Mouse (Mus musculus) thymus, adult 18-20 months (tissue): ENCODE measurements around the gene Crispld2.

ENCODE experiments used
- DNase-seq, 2 experiments: peaks; one replicate each; pipeline ENCODE4 v3.0.0; 2022; ENCODE audit warnings: mixed read lengths in 2 of 2

Crispld2 gene

DNA sequence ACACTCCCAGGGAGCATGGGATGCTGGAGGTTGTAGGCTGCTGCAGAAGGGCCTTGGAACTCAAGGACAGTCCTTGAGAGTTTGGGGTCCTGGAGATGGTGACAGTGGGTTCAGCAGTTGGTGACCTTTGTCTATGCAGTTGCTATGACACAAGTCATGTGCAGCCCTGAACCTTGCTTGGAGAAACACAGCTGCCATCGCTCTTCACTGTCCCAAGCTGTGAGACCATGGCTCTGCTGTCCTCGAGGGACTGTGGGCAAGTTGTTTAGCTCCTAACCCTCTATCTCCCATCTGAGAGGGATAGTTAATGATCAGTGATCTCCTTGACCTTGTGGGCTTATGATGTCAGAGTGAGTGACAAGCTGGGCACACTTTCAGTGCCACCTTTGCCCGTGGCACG, 44.3 kb downstream of the Crispld2 start:
- DNase-seq: no peak

DNA sequence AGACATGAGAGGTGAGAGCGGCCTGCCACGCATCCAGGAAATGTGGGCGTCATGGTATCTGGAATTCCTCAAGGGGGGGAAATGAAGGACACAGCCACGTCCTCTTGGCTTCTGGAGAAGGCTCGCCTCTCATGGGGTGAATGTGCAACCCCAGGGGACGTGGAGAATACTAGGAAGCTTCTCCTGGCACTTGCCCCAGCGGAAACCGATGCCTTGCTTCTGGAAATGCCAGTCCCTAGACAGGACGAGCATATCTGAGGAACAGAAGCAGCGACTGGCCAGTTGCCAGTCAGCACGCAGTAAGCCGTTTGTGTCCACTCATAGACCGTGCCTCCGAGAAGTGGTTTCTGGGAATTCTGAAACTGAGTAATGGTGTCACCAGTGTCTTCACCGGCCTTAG, 45.0 kb downstream of the Crispld2 start:
- no peak for DNase-seq

DNA sequence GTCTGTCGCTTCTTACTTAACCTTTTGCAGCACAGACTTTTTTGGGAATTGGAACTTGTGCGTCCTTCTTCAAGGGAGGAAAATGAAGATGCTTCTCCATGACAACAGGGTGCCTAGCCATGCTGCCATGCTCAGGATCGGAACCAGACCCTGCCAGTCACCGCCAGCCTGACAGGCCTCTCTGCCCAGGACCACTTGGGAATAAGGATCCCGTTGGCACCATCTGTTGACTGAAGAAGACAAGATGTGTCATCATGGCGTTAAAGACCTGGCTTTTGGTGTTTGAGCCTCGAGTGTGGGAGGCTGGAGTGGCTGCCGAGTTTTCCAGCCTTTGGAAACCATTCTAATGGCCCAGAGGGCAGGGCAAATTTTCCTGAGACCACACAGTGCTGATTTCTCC, 45.4 kb downstream of the Crispld2 start:
- no peak for DNase-seq

DNA sequence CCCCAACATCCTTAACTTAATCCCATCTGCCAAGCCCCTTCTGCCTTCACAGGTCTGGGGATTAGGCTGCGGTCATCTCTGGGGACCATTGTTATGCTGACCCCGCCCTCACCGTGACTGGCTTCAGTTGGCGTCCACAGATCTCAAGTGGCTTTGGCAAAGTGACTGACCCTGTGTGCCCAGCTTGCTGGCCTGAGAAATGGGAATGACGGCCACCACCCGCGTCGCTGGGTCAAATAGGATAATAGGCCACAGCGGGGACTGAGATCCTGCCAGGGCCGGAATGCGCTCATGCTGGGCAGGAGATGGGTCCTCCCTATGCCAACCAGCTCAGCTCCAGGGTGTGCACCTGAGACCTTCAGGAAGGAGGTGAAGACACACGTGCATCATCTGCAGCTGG, 46.5 kb downstream of the Crispld2 start:
- DNase-seq: no peak

DNA sequence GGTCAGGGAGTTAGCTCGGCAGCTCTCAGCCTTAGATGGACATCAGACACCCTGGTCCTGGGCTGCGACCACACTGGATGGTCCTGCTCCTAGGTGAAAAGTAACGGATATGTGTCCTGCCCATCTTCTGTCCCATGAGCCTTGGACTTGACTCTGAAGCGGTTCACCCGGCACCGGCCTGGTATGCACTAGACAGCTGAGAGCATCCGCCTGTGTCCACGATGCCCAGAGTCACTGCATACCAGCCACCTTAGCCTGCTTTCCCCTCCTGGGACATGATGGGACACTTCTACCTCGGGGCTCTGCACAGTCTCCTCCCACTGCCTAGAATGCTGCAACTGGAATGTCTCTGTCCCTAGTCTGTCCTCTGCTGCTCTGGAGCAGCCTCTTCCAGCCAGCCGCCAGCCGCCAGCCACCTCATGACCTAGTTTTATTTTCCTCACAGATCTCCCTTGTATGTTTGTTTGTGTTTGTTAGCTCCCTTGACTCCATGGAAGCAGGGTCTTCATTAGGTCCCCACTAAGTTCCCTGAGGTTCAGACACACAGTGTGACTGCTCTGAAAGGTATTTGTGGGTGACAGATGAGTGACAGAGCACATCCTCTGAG, 47.2 kb downstream of the Crispld2 start:
- DNase-seq: no peak

DNA sequence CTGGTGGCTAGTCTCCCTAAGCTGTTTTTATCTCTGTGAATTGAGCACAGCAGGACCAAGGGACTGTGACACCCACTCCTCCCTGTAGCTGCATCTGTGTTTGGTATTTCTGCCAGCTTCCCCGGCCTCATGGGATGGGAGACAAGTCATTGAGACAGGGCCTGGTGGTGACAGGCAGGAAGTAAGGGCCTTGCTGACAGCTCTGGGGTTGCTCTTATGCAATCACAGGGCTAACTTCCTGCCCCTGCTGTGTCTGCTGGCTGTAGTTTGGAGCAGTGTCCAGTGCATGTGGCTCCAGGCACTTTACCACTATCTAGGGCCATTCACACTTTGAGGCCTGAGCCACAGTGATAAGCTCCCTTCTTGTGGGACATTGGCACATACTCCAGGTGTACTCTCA, 48.6 kb downstream of the Crispld2 start:
- DNase-seq: no peak

DNA sequence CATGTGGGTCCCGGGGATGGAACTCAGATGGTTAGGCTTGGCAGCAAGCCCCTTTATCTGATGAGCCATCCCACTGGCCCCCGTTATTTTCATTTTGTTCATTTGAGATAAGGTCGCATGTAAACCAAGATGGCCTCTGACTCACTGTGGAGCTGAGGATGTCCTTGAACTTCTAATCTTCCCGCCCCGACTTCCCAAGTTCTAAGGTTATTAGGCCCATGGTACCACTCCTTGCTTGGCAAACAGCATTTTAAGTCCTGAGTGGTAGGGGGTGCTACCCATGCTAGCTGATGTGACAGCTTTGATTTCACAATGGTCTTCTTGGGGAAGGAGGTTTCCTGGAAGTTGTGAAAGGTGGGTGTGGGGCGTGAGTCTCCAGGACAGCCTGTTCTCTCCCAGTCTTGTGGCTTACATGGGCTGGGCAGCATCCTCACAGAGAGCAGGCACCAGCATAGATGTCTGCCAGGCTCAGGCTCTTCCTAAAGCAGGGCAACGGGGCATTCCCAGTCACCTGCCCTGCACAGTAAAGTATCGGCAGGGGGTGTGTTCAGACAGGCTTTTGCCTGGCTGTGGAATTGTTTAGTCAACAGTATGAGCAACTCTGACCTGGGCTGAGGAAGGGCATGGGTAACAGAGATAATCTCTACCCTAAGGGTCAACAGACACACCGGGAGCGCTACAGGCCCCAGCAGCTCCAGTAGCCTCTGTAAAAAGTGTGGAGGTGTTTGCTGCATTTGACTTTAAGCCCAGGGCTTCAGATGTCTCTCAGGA, 50.5 kb downstream of the Crispld2 start:
- DNase-seq: no peak

DNA sequence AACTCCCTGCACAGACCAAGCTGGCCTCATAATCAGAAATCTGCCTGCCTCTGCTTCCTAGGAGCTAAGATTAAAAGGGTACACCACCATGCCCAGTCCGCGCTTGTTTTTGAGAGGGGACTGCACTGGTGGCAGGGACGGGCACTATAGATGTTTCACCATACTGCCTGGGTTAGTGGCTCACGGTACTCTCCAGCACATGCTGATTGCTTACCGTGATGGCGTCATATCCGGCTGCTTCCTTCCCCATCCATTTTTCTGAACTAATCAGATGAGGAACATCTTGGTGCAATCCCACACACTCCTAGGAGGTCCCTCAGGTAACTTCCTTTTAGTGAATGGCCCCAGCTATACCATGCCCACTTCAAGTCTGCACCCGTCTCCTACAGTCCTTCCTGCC, 52.7 kb downstream of the Crispld2 start:
- DNase-seq: no peak

DNA sequence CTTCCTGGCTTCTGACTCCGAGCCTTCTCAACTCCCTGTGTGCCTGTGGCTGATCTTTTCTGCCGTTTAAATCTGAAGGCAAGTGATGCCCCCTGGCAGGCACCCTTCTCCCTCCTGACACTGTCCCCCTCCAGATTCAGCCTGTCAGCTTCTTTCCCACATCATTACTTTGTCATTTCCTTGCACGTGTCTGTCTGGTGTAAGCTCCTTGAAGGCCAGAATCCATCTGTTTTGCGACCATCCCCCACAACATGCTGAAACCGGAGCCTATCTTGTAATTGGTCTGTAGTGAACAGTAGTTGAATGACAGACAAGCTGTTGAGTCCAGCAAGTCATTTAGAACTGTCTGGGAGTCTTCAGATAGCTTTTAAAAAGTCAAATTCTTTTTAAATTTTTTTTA, 53.2 kb downstream of the Crispld2 start:
- no peak for DNase-seq

DNA sequence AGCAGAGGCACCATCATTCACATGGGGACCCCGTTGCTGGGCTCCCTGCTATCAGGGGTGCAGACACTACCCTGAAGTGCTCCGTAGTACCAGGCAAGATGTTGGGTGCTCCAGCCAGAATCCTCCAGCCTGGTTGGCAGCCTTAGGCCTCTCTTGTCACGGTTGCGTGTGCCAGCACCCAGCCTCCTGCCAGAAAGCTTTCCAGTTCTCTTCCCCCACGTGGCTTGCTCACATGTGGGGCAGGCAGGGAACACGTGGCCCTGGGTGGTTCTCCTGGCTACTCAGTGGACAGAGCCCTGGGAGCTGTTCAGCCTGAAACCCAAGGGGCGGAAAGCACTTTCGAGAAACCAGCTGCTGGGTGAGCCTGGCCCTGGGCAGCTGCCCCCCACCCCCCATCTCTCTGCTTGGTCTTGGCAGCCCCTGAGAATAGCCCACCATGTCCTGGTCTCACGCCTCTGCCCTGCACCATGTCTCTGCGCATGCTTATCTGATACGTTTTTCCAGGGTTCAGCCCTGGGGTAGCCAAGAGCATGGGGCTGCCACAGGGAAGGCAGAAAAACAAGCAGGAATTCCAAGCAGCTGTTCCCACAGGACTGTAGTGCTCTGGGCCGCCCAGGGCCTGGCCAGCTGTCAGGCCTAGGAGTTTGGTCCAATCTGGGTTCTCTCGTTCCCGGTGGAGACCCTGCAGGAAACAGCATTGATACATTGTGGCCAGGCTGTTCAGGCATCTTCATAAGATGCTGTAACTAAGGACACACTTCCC, 54.2 kb downstream of the Crispld2 start:
- DNase-seq: no peak

DNA sequence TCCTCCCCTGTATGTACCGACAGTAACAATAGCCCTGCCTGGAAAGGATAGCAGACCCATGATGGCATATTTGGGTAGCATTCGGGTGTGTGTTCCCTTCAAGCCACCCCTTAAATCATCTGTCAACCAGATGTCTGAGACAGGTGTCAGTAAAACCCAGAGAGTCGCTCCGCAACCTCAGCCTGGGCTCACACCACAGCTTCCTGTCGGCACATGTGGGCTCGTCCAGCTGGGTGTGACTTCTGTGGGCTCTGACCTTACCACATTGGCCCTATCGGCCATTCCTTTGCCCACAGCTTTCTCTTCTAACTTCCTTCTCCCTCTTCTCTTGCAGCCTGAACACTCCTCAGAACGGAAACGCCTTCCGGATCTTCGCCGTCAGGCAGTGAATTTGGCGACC, 57.7 kb downstream of the Crispld2 start:
- DNase-seq: peak; percentile 50 to 73

DNA sequence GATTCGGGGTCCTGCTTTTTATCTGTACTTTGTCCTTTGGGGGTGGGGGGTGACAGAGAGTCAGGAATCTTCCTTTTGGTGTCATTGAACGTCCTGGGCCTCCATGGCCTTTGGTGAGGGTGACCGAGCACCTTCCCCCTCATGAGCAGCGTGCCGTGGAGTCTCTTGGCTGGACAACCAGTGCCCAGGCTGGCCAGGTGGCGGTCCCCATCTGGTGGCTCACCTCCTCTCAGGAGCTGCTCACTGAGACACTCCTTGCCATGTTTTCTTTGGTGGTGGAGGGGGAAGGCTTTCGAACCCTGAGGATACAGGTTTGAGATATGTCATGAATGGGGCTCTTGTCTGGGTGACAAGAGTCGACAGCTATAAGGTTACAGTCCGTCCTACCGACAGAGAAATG, 58.1 kb downstream of the Crispld2 start:
- no peak for DNase-seq

DNA sequence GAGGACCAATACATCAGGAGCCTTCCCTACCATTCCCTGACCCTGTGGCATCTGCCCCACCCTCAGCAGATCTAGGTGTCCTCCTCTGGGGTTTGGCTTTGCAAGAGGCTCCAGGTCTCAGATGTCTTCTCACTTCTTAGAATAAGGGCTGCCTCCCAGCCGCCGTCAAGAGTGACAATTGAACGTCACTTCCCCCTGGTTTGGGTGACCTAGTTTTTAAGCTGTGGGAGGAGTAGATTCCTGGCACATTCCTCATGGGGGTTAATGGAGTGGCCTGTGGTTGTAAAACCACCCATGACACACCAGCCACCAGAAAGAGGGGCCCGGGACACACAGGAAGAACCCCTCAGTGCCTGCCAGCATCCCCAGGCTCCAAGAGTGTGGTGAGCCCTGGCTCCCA, 58.8 kb downstream of the Crispld2 start:
- DNase-seq: peak; percentile 31 to 61

DNA sequence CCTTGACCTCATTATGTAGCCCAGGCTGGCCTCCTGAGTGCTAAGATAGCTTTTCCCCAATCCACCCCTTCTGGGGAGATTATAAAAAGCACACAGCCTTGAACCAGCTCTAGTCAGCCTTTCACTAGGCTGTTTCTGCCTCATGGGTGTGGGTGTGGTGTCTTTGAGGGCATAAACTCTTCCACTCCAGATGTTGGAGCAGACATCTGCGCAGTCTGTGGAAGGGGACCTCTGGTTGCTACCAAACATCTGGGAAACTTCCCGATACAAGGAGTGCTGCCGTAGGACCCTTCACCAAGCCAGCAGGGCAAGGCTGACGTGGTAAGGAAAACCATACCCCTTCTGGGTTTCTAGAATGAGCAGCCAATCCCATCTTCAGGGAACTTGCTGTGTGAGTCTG, 59.7 kb downstream of the Crispld2 start:
- no peak for DNase-seq

DNA sequence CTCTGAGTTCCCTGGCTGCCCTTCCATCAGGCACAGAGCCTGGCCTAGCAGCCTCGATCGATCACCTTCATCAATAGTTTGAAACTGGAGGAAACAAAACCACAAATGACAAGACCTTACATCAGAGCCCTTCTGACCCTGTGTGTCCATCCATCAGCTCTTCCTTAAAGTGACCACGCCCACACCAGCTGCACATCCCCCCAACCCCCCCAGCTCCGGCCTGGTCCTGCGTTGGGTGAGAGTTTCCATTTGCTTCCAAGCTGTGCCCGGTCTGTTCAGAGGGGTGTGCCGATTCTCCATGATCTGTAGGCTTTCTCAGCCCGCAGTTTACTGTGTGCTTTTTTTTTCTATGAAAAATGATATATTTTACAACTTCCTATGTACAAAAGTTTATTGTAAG, 60.1 kb downstream of the Crispld2 start:
- no peak for DNase-seq

DNA sequence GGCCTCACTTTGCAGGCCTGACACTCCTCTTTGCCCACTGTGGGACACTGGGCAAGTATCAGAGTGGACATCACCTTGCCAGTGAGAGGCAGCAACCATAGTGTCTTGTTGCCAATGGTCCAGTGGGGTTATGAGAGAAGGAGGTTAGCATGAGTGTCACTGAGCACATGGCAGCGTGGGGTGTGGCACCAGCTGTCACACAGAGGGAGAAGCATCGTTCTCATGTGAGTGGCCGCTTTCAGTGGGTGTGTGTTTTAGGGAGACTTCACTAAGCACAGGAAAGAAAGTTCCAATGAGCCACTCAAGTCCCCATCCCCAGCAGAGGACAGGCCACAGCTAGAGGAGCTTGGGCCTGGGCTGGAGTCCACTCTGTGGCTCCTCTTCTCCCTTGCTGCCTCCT, 62.6 kb downstream of the Crispld2 start:
- no peak for DNase-seq

DNA sequence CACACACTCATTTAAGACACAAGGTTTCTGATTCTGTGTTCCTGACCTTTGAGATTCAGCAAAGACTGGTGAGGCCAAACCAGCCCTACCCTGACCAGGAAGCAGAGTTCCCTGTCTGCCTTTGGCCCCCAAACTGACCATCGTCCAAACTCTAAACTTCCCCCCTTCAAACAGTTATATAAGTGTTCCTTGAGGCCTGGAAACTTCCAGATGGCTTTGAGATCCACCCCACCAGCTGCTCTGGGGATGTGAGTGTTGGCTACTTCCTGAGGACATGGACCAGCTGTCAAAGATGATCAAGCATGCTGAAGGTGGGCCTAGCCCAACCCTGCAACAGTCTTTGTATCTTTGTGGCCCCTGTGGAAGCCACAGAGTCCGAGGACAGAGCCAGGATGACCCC, 64.8 kb downstream of the Crispld2 start:
- no peak for DNase-seq

DNA sequence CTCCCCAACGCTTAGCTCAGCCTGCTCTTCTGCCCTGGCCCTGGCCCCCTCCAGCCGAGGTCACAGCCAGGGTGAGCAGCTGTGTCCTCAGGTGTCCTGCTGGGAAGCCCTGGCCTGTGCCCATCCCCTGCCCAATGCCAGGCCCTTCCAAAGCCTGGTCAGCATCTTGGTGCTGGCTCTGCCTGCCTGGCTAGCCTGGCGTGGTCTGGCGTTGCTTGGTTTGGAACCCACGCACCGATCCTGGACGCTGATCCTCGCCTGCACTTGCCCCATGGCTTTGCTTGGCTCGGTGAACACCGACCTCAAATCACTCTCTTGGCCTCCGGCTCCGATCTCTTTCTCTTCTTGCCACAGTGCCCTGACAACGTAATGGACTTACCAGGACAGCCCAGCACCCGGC, 70.5 kb downstream of the Crispld2 start:
- no peak for DNase-seq

DNA sequence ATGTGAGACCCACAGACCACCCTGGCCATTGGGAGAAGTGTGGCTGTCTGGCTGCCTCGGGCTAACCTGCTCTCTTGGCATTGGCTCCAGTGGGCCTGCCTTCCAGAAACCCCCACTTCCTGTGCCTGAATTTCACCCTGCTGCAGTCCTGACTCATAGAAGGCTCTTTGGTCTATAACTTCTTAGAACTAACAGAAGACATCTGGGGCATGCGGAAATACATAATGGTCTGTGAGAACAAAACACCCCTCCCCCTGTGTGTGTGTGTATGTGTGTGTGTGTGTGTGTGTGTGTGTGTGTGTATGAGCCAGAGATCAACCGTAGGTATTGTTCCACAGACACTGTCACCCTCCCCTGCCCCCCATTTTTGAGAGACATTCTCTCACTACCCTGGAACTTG, 71.1 kb downstream of the Crispld2 start:
- peak in 1 of 2 experiments; percentile 62 for DNase-seq

DNA sequence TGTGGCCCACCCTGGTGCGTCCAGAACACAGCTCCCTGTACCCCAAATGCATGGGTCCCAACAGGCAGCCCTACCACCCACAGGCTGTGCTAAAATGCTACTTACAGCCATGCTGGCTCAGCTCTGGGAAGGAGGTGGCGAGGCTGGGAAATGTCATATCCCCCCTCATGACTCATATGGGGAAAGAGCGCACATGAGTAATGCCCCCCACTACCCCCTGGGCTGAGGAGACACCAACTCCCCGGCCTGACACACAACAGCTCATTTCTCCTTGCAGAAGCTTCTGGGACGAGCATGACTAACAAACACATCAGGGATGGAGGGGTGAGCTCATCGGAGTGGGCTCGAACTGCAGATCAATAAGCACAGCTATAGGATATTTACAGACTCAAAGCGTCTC, 73.4 kb downstream of the Crispld2 start:
- no peak for DNase-seq

DNA sequence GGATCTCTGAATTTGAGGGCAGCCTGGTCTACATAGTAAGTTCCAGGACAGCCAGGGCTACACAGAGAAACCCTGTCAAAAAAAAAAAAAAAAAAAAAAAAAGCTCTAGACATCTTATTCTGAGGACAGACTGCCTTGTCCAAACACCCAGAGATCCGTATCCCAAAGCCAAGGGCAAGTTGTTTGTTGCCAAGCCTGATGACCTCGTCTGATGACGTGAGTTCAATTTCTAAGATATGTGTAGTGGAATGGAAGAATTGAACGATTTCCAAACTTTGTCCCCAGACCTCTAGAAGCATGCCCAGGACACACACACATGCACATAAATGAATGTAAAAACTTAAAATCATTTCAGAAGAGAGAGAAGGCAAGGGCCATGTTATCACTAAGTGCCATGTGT, 74.0 kb downstream of the Crispld2 start:
- DNase-seq: no peak

DNA sequence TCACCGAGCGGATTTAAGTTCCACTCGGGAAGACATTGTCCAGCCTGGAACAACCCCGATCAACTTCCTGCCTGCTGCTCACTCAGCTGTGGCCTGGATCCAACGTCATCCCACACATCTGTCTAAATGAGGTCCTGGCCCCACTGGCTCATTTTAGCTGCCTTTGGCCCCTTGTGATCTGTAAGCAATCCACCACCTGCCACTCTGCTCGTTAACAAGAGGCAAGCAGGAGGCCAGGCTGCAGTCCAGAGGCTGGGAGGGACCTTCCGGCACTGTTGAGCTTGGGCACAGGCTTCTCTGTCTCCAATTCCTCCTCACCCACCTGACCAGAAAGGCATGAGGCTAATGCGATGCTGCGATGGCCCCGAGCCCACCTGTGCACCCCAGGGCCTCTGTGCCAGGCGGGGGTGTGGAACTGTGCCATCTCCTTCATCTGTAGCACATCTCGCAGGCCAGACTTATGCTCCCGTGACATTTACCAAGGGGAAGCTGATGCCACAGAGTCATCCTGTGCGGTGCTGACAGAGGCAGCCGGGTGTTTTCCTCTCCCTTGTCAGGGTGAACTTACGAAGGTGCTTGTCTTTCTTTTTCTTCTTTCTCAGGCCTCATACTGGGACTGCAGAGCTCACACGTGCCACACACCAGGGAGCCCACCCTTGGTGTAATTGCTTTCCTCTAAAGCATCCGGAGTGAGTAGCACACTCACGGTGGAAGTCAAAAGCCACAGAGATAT, 75.9 kb downstream of the Crispld2 start:
- DNase-seq: peak; percentile 23 to 57

DNA sequence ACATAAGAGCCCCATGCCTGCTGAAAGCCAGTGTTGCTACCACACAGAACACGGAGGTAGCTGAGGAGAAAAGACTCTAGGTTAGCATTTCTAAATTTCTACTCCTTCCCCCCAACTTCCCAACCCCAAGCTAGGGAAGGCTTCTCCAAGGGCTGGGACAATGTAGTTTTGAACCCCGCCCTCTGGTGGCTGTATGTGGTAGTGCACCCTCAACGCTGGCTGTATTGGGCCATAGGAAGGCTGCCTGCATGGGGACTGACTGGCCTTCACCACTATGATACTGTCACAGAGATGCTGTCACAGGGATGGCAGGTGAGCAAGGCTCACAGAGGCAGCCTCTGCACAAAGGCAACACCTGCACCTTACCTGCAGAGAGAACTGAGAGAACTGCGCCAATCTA, 79.4 kb downstream of the Crispld2 start:
- DNase-seq: peak; percentile 41 to 53
